12 mouse cellular contexts compared by ENCODE assay signal in genomic region chr12:21155062-21155461, GRCm38 (mm10).
A peak's percentile ranks its signal among the peaks of the same experiment; 100 is the strongest.
DNase-seq lines count a peak whose midpoint lies in the region; ATAC-seq and TF ChIP-seq lines count a peak whose summit lies in the region.
"Had no signal": no experiment of that assay in that cellular context is flagged by ENCODE, and none has a peak within 500 bp of the region (broad histone marks: within the 10 kb centered on the region; RNA-seq: fewer than 3 reads in every experiment).

No protein-coding gene starts in this region.

- no peaks in the 10 kb centered on the region for H3K9me3 ChIP-seq in lung, embryonic 14.5 days (ENCODE audit: low read depth, low read length)
- no peaks in the 10 kb centered on the region for H3K9me3 ChIP-seq in stomach, postnatal 0 days (ENCODE audit: control insufficient read depth, low read length)
- H3K9me3 ChIP-seq: stomach, embryonic 15.5 days had no signal

- no peak overlapping the region for H3K27ac ChIP-seq in lung, embryonic 14.5 days (ENCODE audit: low read depth)
- no peak overlapping the region for H3K27ac ChIP-seq in stomach, postnatal 0 days (replicated peaks)
- H3K27ac ChIP-seq: stomach, embryonic 15.5 days had no signal

- no peak overlapping the region for H3K4me2 ChIP-seq in lung, embryonic 14.5 days
- no peak overlapping the region for H3K4me2 ChIP-seq in stomach, postnatal 0 days (replicated peaks; ENCODE audit: low read depth)
- H3K4me2 ChIP-seq: stomach, embryonic 15.5 days had no signal

- no peak; the same call in 1 of the 2 replicates for TF ChIP-seq POLR2A in lung, adult 2 months (IDR thresholded peaks at IDR 0.05; ENCODE audit: borderline replicate concordance, extremely low read depth, low read depth, low read length)

- no peak overlapping the region for H3K9ac ChIP-seq in lung, embryonic 14.5 days
- no peak overlapping the region for H3K9ac ChIP-seq in stomach, postnatal 0 days (ENCODE audit: low read length)
- H3K9ac ChIP-seq: stomach, embryonic 15.5 days had no signal

- no peak for TF ChIP-seq EP300 in stomach, postnatal 0 days (optimal IDR thresholded peaks at IDR 0.05)

- WGBS in lung, embryonic 14.5 days, result 37% methylated on average over 4 of the region's 4 CpGs
- 37% methylated on average over 4 of the region's 4 CpGs for WGBS in lung, adult 2 months
- WGBS in stomach, postnatal 0 days, result 51% methylated on average over 4 of the region's 4 CpGs

- 0 out of 2 replicates have a peak, but pooled peaks have one; percentile 31 for ATAC-seq in lung, embryonic 14.5 days (ENCODE audit: insufficient read depth)
- peak; percentile 36; the same call in 1 of the 2 replicates for ATAC-seq in stomach, postnatal 0 days (ENCODE audit: low FRiP score, low TSS enrichment)

- no peak overlapping the region for H3K4me3 ChIP-seq in lung, embryonic 14.5 days (ENCODE audit: low read depth, low read length)
- H3K4me3 ChIP-seq in lung, adult 2 months (replicated peaks; ENCODE audit: extremely low read depth, low read depth, low read length), result no peak overlapping the region
- no peak overlapping the region for H3K4me3 ChIP-seq in stomach, postnatal 0 days (ENCODE audit: low read depth, low read length)
- H3K4me3 ChIP-seq: myocyte; stomach, embryonic 15.5 days had no signal

- H3K36me3 ChIP-seq in lung, embryonic 14.5 days (ENCODE audit: insufficient read depth), result no peaks in the 10 kb centered on the region
- no peaks in the 10 kb centered on the region for H3K36me3 ChIP-seq in stomach, postnatal 0 days (ENCODE audit: control insufficient read depth, insufficient read depth, low read length)
- H3K36me3 ChIP-seq: stomach, embryonic 15.5 days had no signal

- DNase-seq in adrenal gland, adult 8-10 months, result peak; percentile 44
- DNase-seq in adrenal gland, adult 18-20 months (ENCODE audit: low spot score in 2 of 2), result no peak
- peak; percentile 36 for DNase-seq in lung, embryonic 14.5 days
- DNase-seq in lung, adult 2 months, result no peak
- DNase-seq in kidney, postnatal 10 days, result peak; percentile 66
- no peak for DNase-seq in stomach, postnatal 0 days (ENCODE audit: low spot score)
- DNase-seq in layer of hippocampus, postnatal 25 days (ENCODE audit: extremely low spot score in 1 of 2, low spot score in 1 of 2), result no peak
- no peak for DNase-seq in cerebellum, adult 8-10 months
- DNase-seq: cerebellum, postnatal 14 days; retina, postnatal 1 day had no signal

- no peak for TF ChIP-seq CTCF in lung, embryonic 14.5 days (IDR thresholded peaks at IDR 0.05; ENCODE audit: low read depth)
- no peak for TF ChIP-seq CTCF in lung, adult 2 months (IDR thresholded peaks at IDR 0.05; ENCODE audit: insufficient read depth, low read length)
- no peak for TF ChIP-seq CTCF in stomach, postnatal 0 days (IDR thresholded peaks at IDR 0.05; ENCODE audit: low read depth)

- 0 out of 2 replicates have a peak, but pooled peaks cover 4% of the 10 kb centered on the region for H3K4me1 ChIP-seq in lung, embryonic 14.5 days (ENCODE audit: insufficient read depth)
- peaks cover 21% of the 10 kb centered on the region for H3K4me1 ChIP-seq in lung, adult 2 months (ENCODE audit: control insufficient read depth, insufficient read depth, low read length)
- peaks cover 7% of the 10 kb centered on the region for H3K4me1 ChIP-seq in stomach, postnatal 0 days (replicated peaks; ENCODE audit: control insufficient read depth, insufficient read depth)

- no peaks in the 10 kb centered on the region for H3K27me3 ChIP-seq in lung, embryonic 14.5 days (ENCODE audit: insufficient read depth, low read length)
- H3K27me3 ChIP-seq in stomach, postnatal 0 days (ENCODE audit: control insufficient read depth, insufficient read depth, low read length), result no peaks in the 10 kb centered on the region
- H3K27me3 ChIP-seq: stomach, embryonic 15.5 days had no signal

Comparison
In these comparisons a context has a peak if more than half of its experiments do, and no peak if none do; other contexts are left out.
1. DNase-seq: peak in adrenal gland, adult 8-10 months (single experiment), lung, embryonic 14.5 days (single experiment) and kidney, postnatal 10 days (single experiment); none in adrenal gland, adult 18-20 months (0 of 2), lung, adult 2 months (single experiment), stomach, postnatal 0 days (single experiment), layer of hippocampus, postnatal 25 days (0 of 2) and cerebellum, adult 8-10 months (single experiment).